7 mouse cellular contexts compared by ENCODE assay signal in the genomic region with DNA sequence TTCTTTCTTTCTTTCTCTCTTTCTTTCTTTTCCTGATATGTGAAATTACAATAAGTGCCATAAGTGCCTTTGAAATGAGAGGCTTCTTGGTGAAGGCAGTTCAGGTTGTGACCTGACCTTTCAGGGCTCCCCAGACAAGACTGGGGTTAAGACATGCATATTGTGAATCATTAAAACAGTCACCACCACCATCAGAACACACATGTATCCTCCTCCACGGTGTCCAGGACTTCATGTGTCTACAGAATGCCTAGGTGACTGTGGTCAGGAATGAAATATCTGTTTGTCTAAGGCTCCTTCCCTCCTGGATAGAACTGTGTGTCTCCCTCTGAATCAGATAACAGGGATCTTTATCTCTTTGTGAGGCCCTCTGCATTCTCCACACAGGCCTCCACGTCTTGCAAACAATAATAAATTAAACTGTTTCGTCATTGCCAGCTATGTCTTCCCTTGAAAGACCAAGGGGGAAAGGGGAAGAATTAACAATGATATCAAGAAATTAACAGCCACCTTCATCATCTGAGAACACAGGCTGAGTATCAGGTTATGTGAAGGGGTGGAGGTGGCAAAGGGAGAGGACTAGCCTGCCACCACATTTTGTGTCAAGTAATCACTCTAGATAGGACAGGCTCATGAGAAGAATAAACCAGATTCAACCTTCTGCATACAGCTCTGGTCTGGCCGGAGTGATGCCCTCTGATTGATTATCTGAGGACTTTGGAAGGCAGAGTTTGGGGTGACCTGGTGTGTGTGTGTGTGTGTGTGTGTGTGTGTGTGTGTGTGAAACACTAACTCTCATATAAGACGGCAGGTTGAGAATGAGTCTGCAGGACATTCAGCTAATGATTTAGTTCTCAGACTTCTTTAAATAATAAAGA. TPM values are rescaled to one million over a fixed set of nuclear protein-coding genes. Genes with fewer than 3 reads are reported as not detected.
DNase-seq lines count a peak whose midpoint lies in the region; ATAC-seq and TF ChIP-seq lines count a peak whose summit lies in the region.

No protein-coding gene starts in this region.

- H3K27me3 ChIP-seq in lung, embryonic 14.5 days (ENCODE audit: insufficient read depth, low read length): no peaks in the 10 kb centered on the region
- peaks cover 54% of the 10 kb centered on the region for H3K27me3 ChIP-seq in forebrain, embryonic 12.5 days
- H3K27me3 ChIP-seq in limb, embryonic 13.5 days: peaks cover 5% of the 10 kb centered on the region; the same call in 1 of the 2 replicates

- 7% methylated on average over 5 of the region's 5 CpGs for WGBS in lung, embryonic 14.5 days
- 18% methylated on average over 5 of the region's 5 CpGs for WGBS in forebrain, embryonic 12.5 days
- 29% methylated on average over 5 of the region's 5 CpGs for WGBS in limb, embryonic 13.5 days

- peaks cover 3% of the 10 kb centered on the region for H3K4me1 ChIP-seq in lung, embryonic 14.5 days (ENCODE audit: insufficient read depth)
- H3K4me1 ChIP-seq in forebrain, embryonic 12.5 days: peaks cover 15% of the 10 kb centered on the region
- H3K4me1 ChIP-seq in limb, embryonic 13.5 days: peaks cover 44% of the 10 kb centered on the region

- H3K36me3 ChIP-seq in lung, embryonic 14.5 days (ENCODE audit: insufficient read depth): peaks cover 69% of the 10 kb centered on the region
- peaks cover 20% of the 10 kb centered on the region for H3K36me3 ChIP-seq in forebrain, embryonic 12.5 days (replicated peaks)
- H3K36me3 ChIP-seq in limb, embryonic 13.5 days: peaks cover 37% of the 10 kb centered on the region

- peak overlapping the region; percentile 69 for H3K4me2 ChIP-seq in lung, embryonic 14.5 days
- peak overlapping the region; percentile 72 for H3K4me2 ChIP-seq in forebrain, embryonic 12.5 days
- H3K4me2 ChIP-seq in limb, embryonic 13.5 days (replicated peaks): peak overlapping the region; percentile 85

- no peaks in the 10 kb centered on the region for H3K9me3 ChIP-seq in lung, embryonic 14.5 days (ENCODE audit: low read depth, low read length)
- no peaks in the 10 kb centered on the region for H3K9me3 ChIP-seq in forebrain, embryonic 12.5 days
- H3K9me3 ChIP-seq in limb, embryonic 13.5 days: no peaks in the 10 kb centered on the region

- DNase-seq in lung, embryonic 14.5 days: peak; percentile 31
- DNase-seq in lung, postnatal 14 days: no peak
- peak; percentile 3 for DNase-seq in retina, postnatal 1 day
- DNase-seq in cerebellum, adult 9-11 months: no peak
- no peak for DNase-seq in cerebellum, adult 8-10 months

- ATAC-seq in lung, embryonic 14.5 days (ENCODE audit: insufficient read depth): no peak
- ATAC-seq in forebrain, embryonic 12.5 days (ENCODE audit: low FRiP score): no peak
- no peak for ATAC-seq in limb, embryonic 13.5 days (ENCODE audit: low FRiP score, low read depth)

- no peak for TF ChIP-seq CTCF in lung, embryonic 14.5 days (IDR thresholded peaks at IDR 0.05; ENCODE audit: low read depth)

- H3K9ac ChIP-seq in lung, embryonic 14.5 days: peak overlapping the region; percentile 100
- H3K9ac ChIP-seq in forebrain, embryonic 12.5 days: peak overlapping the region; percentile 98
- peak overlapping the region; percentile 99 for H3K9ac ChIP-seq in limb, embryonic 13.5 days

- peak overlapping the region; percentile 96 for H3K4me3 ChIP-seq in lung, embryonic 14.5 days (ENCODE audit: low read depth, low read length)
- peak overlapping the region; percentile 83 for H3K4me3 ChIP-seq in forebrain, embryonic 12.5 days (replicated peaks)
- H3K4me3 ChIP-seq in limb, embryonic 13.5 days: peak overlapping the region; percentile 84

- peak overlapping the region; percentile 100 for H3K27ac ChIP-seq in lung, embryonic 14.5 days (ENCODE audit: low read depth)
- peak overlapping the region; percentile 100 for H3K27ac ChIP-seq in forebrain, embryonic 12.5 days
- peak overlapping the region; percentile 33; the same call in 1 of the 2 replicates for H3K27ac ChIP-seq in limb, embryonic 13.5 days

RNA-seq across cellular contexts. Expression of a gene that starts 10.6 kb away (rescaled TPM):
- 142 and 146 TPM in 2 replicates for polyA plus RNA-seq in lung, embryonic 14.5 days (2014; fragmentation: Nextera tagmentation; extraction: Ambion mirVana)
- polyA plus RNA-seq in forebrain, embryonic 12.5 days (2016; fragmentation: Nextera tagmentation; extraction: Ambion mirVana): 129 and 162 TPM in 2 replicates
- 62.3 and 65.9 TPM in 2 replicates for polyA plus RNA-seq in limb, embryonic 13.5 days (2015; fragmentation: Nextera tagmentation; extraction: Ambion mirVana)

Comparison
In these comparisons a context has a peak if more than half of its experiments do, and no peak if none do; other contexts are left out.
1. DNase-seq: peak in lung, embryonic 14.5 days (single experiment) and retina, postnatal 1 day (single experiment); none in lung, postnatal 14 days (single experiment), cerebellum, adult 9-11 months (single experiment) and cerebellum, adult 8-10 months (single experiment).
2. H3K27ac ChIP-seq: peak in every context shown above with its lines; median percentile 100 in lung, embryonic 14.5 days; 100 in forebrain, embryonic 12.5 days; 33 in limb, embryonic 13.5 days.
3. Peak in every context shown above with its lines, with median percentiles within 50 percentile points of each other: H3K4me2 ChIP-seq, H3K4me3 ChIP-seq and H3K9ac ChIP-seq.